Mouse (Mus musculus) ovary, postnatal 36 days (tissue): Measurements from ENCODE around the gene Snx33.
A peak's percentile ranks its signal among the peaks of the same experiment; 100 is the strongest.

Source experiments
- DNase-seq: peaks from one replicate; pipeline ENCODE4 v3.0.0; 2022; ENCODE audit warnings: low spot score, mixed read lengths

Snx33 gene

GRCm38 (mm10) chr9:56890522-56891250 is 37.5 kb downstream of the Snx33 start:
- no peak for DNase-seq

- DNase-seq: no peak
Measured at GRCm38 (mm10) chr9:56889817-56890216, 38.4 kb downstream of the Snx33 start.

DNA sequence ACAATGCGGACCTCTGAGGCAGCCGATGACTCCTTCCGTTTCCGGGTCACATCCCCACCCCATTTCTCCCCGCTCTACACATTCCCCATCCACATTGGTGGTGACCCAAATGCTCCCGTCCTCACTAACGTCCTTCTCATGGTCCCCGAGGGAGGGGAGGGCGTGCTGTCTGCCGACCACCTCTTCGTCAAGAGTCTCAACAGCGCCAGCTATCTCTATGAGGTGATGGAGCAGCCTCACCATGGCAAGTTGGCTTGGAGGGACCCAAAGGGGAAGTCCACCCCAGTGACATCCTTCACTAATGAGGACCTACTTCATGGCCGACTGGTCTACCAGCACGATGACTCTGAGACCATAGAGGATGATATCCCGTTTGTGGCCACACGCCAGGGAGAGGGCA is 40.6 kb downstream of the Snx33 start:
- no peak for DNase-seq

DNA sequence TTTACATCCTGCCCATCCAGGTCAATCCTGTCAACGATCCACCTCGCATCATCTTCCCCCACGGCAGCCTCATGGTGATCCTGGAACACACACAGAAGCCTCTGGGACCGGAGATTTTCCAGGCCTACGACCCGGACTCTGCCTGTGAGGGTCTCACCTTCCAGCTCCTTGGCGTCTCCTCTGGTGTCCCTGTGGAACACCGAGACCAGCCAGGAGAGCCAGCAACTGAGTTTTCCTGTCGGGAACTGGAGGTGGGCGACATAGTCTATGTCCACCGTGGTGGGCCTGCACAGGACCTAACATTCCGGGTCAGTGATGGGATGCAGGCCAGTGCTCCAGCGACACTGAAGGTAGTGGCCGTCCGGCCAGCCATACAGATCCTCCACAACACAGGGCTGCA is 41.6 kb downstream of the Snx33 start:
- DNase-seq: no peak

DNA sequence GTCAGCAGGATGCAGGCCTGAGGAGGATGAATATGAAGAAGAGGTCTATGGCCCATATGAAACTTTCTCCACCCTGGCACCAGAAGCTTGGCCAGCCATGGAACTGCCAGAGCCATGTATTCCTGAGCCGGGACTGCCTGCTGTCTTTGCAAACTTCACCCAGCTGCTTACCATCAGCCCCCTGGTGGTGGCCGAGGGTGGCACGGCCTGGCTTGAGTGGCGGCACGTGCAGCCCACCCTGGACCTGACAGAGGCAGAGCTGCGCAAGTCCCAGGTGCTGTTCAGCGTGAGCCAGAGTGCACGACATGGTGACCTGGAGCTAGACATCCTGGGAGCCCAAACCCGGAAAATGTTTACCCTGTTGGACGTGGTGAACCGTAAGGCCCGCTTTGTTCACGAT is 42.1 kb downstream of the Snx33 start:
- DNase-seq: no peak

DNA sequence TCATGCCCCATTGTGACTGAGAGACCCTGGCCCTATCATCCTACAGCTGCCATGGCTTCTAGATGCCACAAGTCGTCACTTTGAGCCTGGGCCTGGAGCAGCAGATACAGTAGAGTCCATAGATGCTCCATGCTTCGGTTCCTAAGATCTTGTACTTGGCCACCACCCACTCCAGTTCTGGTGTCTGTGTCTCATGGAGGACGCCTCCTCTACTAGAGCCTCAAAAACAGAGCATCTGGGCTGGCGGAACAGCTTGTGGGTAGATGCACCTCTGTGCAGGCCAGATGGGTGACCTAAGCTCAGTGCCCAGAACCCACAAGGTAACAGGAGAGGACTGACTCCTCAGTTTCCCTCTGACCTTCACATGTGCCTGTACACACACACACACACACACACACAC is 43.8 kb downstream of the Snx33 start:
- no peak for DNase-seq

DNA sequence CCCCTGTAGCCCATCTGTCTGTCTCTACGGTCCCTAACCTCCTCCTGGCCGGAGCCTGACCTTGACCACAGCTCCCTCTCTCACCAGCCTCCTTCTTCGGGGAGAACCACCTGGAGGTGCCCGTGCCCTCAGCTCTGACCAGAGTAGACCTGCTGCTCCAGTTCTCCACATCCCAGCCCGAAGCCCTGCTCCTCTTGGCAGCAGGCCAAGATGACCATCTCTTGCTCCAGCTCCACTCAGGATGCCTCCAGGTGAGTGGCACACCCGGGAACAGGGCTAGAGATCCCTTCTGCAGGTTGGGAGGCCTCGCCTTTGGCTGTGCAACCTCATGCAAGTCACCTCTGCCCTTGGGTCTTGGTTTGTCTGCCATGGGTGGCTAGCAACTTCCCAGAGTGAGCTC is 44.7 kb downstream of the Snx33 start:
- DNase-seq: no peak

GRCm38 (mm10) chr9:56882818-56883217 is 45.4 kb downstream of the Snx33 start:
- no peak for DNase-seq

DNA sequence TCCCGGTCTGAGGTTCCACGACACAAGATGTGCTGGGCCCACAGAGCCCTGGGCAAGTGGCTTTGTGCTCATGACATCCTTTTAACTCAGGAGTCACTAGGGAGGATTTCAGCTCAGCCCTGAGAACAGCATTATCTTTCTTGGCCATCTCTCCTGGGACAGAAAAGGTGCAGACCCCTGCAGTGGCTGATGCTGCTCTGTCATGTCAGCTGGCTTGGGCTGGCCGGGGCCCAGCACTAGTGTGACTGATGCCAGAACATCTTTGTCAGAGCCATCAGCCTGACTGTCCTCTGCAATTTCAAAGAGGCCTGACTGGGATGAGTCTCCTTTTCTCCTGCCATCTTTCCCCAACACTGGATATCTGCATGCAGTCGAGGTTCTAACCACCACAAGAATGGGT is 45.9 kb downstream of the Snx33 start:
- DNase-seq: no peak

GRCm38 (mm10) chr9:56881539-56882082 is 46.6 kb downstream of the Snx33 start:
- no peak for DNase-seq

- DNase-seq: no peak
Measured at GRCm38 (mm10) chr9:56880790-56881189, 47.4 kb downstream of the Snx33 start.

DNA sequence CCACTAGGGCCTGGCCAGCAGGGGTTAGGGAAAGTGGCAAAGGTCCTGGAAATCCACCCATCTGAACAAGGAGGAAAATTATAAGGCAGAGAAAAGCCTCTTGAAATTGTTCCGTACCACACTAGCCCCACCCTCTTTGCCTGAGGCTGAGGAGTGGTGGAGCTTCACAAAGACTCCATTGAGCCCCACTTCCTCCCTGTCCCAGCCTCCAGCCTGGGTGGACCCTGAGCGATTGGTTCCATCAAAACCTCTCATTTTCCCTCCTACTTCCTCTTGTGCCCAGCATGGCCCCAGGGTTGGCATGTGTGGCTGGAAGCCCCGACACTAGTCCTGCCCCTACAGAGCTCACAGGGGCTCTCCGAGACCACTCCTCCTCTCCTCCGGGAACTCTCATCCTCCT is 50.9 kb downstream of the Snx33 start:
- DNase-seq: no peak

GRCm38 (mm10) chr9:56876784-56877183 is 51.4 kb downstream of the Snx33 start:
- peak; percentile 66 for DNase-seq

GRCm38 (mm10) chr9:56873097-56873496 is 55.1 kb downstream of the Snx33 start:
- no peak for DNase-seq

GRCm38 (mm10) chr9:56872105-56872903 is 55.9 kb downstream of the Snx33 start:
- no peak for DNase-seq

GRCm38 (mm10) chr9:56871191-56871590 is 57.0 kb downstream of the Snx33 start:
- no peak for DNase-seq

- DNase-seq: no peak
Measured at GRCm38 (mm10) chr9:56870778-56871177, 57.4 kb downstream of the Snx33 start.

- no peak for DNase-seq
Measured at GRCm38 (mm10) chr9:56869552-56869951, 58.6 kb downstream of the Snx33 start.

GRCm38 (mm10) chr9:56868292-56868691 is 59.9 kb downstream of the Snx33 start:
- no peak for DNase-seq
